Mouse (Mus musculus): ENCODE results near the gene Dusp11.
"Not testable (repeated sequence)": the region's sequence is repeated elsewhere in the genome, so short reads cannot be mapped to it uniquely, and the experiment has no call there.

The Dusp11 gene

GRCm38 (mm10) chr6:85935646-85936045 is 25.8 kb downstream of the Dusp11 start:
- no peak for DNase-seq (ENCODE audit: low spot score)

- no peak for DNase-seq (ENCODE audit: low spot score)
Measured at GRCm38 (mm10) chr6:85934047-85934446, 27.4 kb downstream of the Dusp11 start.

GRCm38 (mm10) chr6:85929312-85929711 is 32.2 kb downstream of the Dusp11 start:
- no peak for DNase-seq (ENCODE audit: low spot score)

- no peak for DNase-seq (ENCODE audit: low spot score)
Measured at GRCm38 (mm10) chr6:85927476-85928464, 33.7 kb downstream of the Dusp11 start.

- no peak for DNase-seq (ENCODE audit: low spot score)
Measured at GRCm38 (mm10) chr6:85926709-85927108, 34.8 kb downstream of the Dusp11 start.

- no peak for DNase-seq (ENCODE audit: low spot score)
Measured at GRCm38 (mm10) chr6:85923643-85924042, 37.8 kb downstream of the Dusp11 start.

GRCm38 (mm10) chr6:85919401-85919800 is 42.1 kb downstream of the Dusp11 start:
- no peak for DNase-seq (ENCODE audit: low spot score)

- not testable (repeated sequence) for DNase-seq (ENCODE audit: low spot score)
Measured at GRCm38 (mm10) chr6:85918341-85918740, 43.1 kb downstream of the Dusp11 start.

GRCm38 (mm10) chr6:85916596-85916995 is 44.9 kb downstream of the Dusp11 start:
- no peak for DNase-seq (ENCODE audit: low spot score)

GRCm38 (mm10) chr6:85915539-85916513 is 45.6 kb downstream of the Dusp11 start, which contains the start of gene Nat8f1:
TSS of gene Nat8f1 (minus strand) at chr6:85915687.
- peak; percentile 80 for DNase-seq (ENCODE audit: low spot score)

GRCm38 (mm10) chr6:85915141-85915538 is 46.3 kb downstream of the Dusp11 start:
- no peak for DNase-seq (ENCODE audit: low spot score)

GRCm38 (mm10) chr6:85911587-85911986 is 49.9 kb downstream of the Dusp11 start, which contains the start of gene Tprkb:
TSS of gene Tprkb (plus strand) at chr6:85911865.
- DNase-seq (ENCODE audit: low spot score) = no peak

- DNase-seq (ENCODE audit: low spot score) = no peak
Measured at GRCm38 (mm10) chr6:85909704-85910103, 51.8 kb downstream of the Dusp11 start.

- DNase-seq (ENCODE audit: low spot score) = no peak
Measured at GRCm38 (mm10) chr6:85908341-85908740, 53.1 kb downstream of the Dusp11 start.

GRCm38 (mm10) chr6:85906911-85907351 is 54.5 kb downstream of the Dusp11 start:
- DNase-seq (ENCODE audit: low spot score) = not testable (repeated sequence)

- DNase-seq (ENCODE audit: low spot score) = peak; percentile 49
Measured at GRCm38 (mm10) chr6:85904642-85905061, 56.8 kb downstream of the Dusp11 start, which contains the start of gene Nat8f4. TSS of gene Nat8f4 (minus strand) at chr6:85904884.

GRCm38 (mm10) chr6:85902303-85902702 is 59.2 kb downstream of the Dusp11 start:
- no peak for DNase-seq (ENCODE audit: low spot score)

- not testable (repeated sequence) for DNase-seq (ENCODE audit: low spot score)
Measured at GRCm38 (mm10) chr6:85898596-85899475, 62.6 kb downstream of the Dusp11 start.

- DNase-seq (ENCODE audit: low spot score) = not testable (repeated sequence)
Measured at GRCm38 (mm10) chr6:85895061-85895648, 66.3 kb downstream of the Dusp11 start.
